Mouse (Mus musculus) left cerebral cortex, adult 8-10 months (tissue): ENCODE data around the gene Large1. TPM values are rescaled to one million over a fixed set of nuclear protein-coding genes. Genes with fewer than 3 reads are reported as not detected.

ENCODE experiments used
- DNase-seq, 2 experiments: peaks; one replicate each; pipeline ENCODE4 v3.0.0; 2022; ENCODE audit warnings: low spot score in 2 of 2
- microRNA-seq, 2 experiments: library from miRNA; unstranded; fragments of <30 nt; microRNA quantifications; one replicate each; pipeline ENCODE4 v1.2.0; 2022
- total RNA-seq, 4 experiments: library from RNA; stranded (reverse); gene quantifications; 2 replicates each; pipeline ENCODE4 v1.2.4; 2022

Gene Large1
- total RNA-seq, 4 experiments from 2014 or later = 119 to 146 (median 132) TPM

DNA sequence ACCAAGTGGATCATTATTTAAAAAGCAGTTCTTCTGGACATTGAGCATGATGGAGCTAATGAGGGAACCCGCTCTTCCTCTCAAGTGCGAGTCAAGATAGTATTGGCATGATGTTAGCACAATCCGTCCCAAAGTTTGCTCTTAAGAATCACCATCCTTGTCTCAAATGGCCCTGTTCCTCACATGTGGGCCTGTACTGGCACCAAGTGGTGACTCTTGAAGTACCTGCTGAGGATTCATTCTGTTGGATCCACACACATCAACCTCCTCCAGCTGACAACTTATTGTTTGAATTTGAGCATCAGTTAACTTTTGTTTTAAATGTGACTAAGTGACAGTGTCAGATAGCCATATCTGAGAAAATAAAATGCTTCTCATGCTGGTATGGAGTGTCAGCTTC is 540.6 kb downstream of the Large1 start:
- no peak for DNase-seq

DNA sequence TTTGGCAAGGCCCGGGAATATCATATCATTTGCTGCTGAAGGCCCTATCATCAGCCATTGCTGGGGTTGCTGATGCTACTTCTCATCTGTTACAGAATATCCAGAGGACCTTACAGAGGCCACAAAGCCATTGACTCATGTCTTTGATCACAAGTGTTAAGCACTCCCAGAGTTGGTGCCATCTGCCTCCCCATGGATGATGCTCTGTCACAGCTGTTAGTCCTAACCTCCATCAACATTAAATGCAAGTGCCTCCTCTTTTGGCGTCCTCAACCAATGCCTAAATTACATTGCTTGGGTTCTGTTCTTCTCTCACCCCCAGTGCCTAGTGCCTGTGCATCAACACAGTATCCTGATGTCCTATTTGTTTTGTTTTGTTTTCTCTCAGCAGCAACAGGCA is 551.8 kb downstream of the Large1 start:
- no peak for DNase-seq

DNA sequence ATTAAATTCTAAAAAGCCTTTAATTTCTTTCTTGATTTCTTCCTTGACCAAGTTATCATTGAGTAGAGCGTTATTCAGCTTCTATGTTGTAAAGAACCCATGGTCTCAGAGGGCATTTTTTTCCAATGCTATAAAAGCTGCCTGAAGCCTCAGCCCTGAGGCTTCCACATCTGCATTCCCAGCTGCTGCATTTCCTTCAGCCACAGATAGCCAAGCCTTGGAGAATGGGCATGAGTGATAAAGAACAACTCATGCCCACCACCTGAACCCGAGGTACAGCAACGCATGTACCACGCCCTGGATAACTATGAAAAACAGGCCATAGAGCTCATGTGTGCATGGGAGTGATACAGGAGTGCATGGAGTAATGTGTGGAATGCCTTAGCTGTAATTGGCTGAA is 572.7 kb downstream of the Large1 start:
- DNase-seq = no peak

DNA sequence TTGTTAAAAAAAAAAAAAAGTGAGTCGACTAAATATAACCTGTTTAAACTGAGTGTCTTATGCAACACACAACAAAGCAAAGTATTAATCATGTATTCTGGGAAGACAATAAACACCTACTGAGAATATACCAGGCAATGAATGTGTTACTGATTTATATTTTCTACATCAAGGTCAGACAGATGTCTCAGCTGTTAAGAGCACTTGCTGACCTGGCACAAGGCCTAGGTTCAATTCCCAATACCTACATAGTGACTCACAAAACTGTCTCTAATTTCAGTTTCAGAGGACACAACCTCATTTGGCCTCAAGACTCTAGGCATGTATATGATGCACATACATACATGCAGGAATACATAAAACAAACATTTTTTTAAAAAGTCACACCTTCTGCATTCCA is 575.5 kb downstream of the Large1 start:
- no peak for DNase-seq

DNA sequence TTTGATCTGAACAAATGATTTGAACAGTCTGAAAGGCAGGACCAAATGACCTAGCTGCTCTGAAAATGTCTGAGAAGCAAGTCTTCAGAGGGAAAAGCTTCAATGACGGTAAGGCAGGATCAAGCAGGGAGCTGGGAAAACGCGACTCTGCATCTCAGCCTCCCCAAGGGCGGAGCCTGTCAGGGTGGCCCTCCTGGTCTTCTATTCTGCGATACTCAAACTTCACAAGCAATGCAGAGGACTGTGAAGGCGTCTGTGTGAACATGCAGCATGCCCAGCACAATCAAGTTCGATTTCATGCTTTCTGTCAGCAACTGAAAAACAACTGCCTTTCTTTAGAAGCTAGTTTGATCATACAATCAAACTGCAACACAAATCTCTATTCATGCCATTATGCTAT is 586.6 kb downstream of the Large1 start:
- DNase-seq = no peak

DNA sequence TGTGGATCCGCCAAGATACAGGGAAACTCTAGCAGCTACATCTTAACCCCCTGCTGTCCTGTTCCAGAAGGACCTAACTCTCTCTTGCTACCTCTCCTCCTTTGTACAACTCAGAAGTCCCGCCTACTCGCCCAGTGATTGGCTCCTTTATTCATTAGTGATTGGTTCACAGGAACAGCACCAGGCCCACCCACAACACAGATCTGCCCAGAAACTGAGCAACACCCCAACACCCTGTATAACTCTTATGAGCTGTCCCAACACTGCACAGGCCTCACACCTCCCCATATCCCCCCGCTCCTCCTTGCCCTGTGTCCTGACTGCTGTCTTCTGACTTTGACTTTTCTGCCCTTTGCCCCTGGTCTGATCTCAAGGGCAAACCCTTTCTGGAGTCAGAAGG is 587.6 kb downstream of the Large1 start:
- no peak for DNase-seq

Small RNA genes within 50 kb of the gene (microRNA-seq; reads per million reads assigned to microRNA genes)
- gene Mir28b = 0 to 0.22 reads per million in 2 experiments
